Mouse (Mus musculus) cerebellum, postnatal 25 days (tissue): ENCODE results near the gene Kif1c.
"Not testable (repeated sequence)": the region's sequence is repeated elsewhere in the genome, so short reads cannot be mapped to it uniquely, and the experiment has no call there.

Experiments
- DNase-seq, 2 experiments: peaks; one replicate each; pipeline ENCODE4 v3.0.0; 2021; ENCODE audit warnings: mixed read lengths in 2 of 2

The Kif1c gene

GRCm38 (mm10) chr11:70747876-70748545 lies 47.7 kb downstream of the Kif1c start:
- no peak for DNase-seq

GRCm38 (mm10) chr11:70752337-70753017 lies 52.1 kb downstream of the Kif1c start:
- DNase-seq, result no peak

- DNase-seq, result no peak
Measured at GRCm38 (mm10) chr11:70753146-70753545, 52.8 kb downstream of the Kif1c start.

DNA sequence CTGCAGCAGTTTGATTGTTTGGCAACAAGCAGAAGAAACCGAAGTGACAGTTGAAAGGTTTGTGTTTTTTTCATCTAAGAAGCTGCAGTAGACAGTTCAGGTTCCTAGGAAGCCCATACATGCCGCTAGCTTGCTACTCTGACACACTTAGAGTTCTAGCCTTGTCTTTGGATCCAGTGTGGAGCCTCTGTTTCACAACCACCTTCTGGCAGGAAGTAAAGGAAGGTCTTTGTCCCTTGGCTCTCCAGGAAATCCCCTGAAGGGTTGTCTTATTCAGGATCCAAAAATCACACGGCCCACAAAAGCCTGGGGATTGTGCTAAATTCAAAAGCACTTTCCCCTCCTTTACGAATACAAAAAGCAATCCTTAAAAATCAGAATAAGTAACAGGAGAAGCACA lies 54.1 kb downstream of the Kif1c start:
- no peak for DNase-seq

DNA sequence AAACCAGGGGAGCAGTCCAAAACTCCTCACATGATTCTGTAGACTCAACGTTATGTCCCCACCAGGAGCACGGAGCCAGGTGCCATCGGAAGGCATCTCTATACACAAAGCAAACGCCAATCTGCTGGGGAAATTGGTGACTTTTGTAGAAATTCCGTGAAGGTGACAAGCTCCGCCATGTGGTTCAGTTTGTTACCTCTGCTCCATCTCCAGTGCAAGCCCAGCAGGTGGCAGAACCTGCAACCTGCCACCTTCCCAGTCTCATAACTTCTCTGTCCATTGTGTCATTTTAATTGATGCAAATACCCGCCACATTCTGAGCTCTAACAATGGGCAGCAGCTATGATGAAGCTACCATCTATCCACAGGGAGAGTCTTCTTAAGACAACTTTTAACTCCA lies 54.6 kb downstream of the Kif1c start:
- DNase-seq, result peak in 1 of 2 experiments; percentile 29

GRCm38 (mm10) chr11:70755645-70756044 lies 55.3 kb downstream of the Kif1c start:
- peak; percentile 87 to 93 for DNase-seq

DNA sequence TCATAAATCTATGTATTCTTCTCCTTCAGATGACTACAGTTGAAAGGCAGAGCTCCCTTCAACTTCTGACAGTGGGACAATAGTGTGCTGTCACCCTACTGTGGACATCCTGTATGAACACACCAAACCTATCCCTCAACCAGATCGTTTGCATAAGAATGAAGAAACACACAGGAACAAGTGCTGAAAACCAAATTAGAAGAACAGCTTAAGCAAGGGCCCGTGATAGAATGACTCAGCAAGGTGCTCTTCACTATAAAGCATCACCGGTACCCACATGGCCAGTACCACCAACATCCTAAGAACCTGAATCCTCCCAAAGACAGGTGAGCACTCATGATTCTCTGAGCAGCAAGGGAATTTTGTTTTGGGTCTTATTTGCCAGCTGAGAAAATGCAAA lies 60.1 kb downstream of the Kif1c start:
- not testable (repeated sequence) for DNase-seq

GRCm38 (mm10) chr11:70762641-70763040 lies 62.3 kb downstream of the Kif1c start:
- no peak for DNase-seq

- DNase-seq, result no peak
Measured at GRCm38 (mm10) chr11:70763582-70763935, 63.2 kb downstream of the Kif1c start.

- peak; percentile 88 to 90 for DNase-seq
Measured at GRCm38 (mm10) chr11:70763936-70764808, 63.8 kb downstream of the Kif1c start, which contains the start of gene Zfp3. Gene Zfp3 (plus strand): TSS chr11:70764209.

DNA sequence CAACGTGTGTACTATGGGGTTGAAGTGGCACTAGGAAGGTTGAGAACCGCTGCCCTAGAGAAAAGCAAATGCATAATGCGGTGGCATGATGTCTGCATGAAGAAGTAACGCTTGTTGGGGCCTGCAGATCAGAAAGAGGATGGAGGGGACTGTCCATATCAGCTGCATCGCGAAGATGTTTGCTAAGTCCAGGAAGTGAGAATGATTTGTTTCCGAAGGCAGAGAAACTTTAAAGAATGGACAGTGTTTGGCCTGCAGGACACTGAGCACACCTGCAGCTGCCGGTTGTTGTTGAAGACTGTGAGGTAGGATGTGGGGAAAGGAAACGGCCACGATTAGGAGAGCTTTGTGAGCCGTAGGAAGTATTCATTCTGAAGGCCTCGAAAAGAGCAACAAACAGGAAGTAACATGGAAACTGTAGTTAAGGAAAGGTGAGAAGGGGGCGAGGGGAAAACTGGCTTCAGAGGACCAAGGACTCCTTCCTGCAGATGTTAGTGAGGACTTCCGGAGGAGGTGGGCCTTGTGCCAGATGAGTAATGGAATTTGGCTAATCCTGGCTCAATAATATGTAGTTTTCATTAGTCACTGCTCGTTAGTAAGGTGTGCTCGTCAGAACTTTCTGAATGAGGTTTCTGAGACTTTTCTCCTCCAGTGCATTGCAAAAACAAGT lies 65.6 kb downstream of the Kif1c start:
- no peak for DNase-seq

- no peak for DNase-seq
Measured at GRCm38 (mm10) chr11:70770804-70771203, 70.5 kb downstream of the Kif1c start.

- peak; percentile 74 to 83 for DNase-seq
Measured at GRCm38 (mm10) chr11:70776830-70777571, 76.7 kb downstream of the Kif1c start.

DNA sequence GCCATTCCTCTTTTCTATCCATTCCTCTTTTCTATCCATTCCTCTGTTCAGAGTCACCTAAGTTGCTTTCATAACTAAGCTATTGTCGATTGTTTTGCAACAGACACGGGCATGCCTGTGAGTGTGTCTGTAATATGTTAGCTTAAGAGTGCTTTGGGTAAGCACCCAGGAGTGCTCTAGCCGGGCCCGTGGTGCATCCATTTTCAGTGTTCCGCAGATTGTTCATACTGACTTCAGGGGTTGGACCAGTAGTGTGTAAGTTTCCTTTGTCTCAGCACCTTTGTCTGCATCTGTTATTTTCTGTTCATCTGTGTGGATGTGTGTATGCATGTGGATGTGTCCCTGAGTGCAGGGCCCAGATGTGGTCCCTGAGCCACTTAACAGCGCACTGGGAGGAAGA lies 77.3 kb downstream of the Kif1c start:
- no peak for DNase-seq

DNA sequence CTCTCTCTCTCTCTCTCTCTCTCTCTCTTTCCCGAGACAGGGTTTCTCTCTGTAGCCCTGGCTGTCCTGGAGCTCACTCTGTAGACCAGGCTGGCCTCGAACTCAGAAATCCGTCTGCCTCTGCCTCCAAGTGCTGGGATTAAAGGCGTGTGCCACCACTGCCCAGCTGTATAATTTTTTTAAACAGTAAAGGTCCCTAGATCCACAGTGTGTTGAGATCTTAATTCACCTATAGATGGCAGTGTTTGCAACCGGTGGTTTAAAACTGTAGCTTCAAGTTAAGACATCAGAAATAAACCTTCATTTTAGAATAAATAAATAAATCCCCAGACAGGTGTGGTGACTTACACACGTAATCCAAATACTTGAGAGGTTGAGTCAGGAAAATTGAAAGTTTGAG lies 77.7 kb downstream of the Kif1c start:
- not testable (repeated sequence) for DNase-seq
